Mouse (Mus musculus) retina, postnatal 7 days (tissue): Measurements from ENCODE around the gene Efs.
"Not testable (repeated sequence)": the region's sequence is repeated elsewhere in the genome, so short reads cannot be mapped to it uniquely, and the experiment has no call there.

Experiments
- DNase-seq: peaks from one replicate; pipeline ENCODE4 v3.0.0-alpha.2; 2012; ENCODE audit warnings: low read depth, low spot score

The Efs gene

GRCm38 (mm10) chr14:54925349-54926342, at the start of gene Efs:
TSS of gene Efs (minus strand) at chr14:54926126.
- DNase-seq = no peak

- no peak for DNase-seq
These were observed 48.3 kb upstream of the Efs start for GRCm38 (mm10) chr14:54974068-54974791.

- not testable (repeated sequence) for DNase-seq
These were observed 46.9 kb upstream of the Efs start for GRCm38 (mm10) chr14:54972786-54973185.

- DNase-seq = no peak
These were observed 42.4 kb upstream of the Efs start for GRCm38 (mm10) chr14:54968344-54968743.

GRCm38 (mm10) chr14:54967874-54968273, 41.9 kb upstream of the Efs start:
- DNase-seq = no peak

- no peak for DNase-seq
These were observed 40.5 kb upstream of the Efs start, which contains the start of gene Myh6 for GRCm38 (mm10) chr14:54966320-54966977. TSS of gene Myh6 (minus strand) at chr14:54966927.

GRCm38 (mm10) chr14:54965631-54966030, 39.7 kb upstream of the Efs start:
- DNase-seq = no peak

GRCm38 (mm10) chr14:54965044-54965443, 39.1 kb upstream of the Efs start:
- DNase-seq = no peak

- no peak for DNase-seq
These were observed 37.8 kb upstream of the Efs start for GRCm38 (mm10) chr14:54963727-54964126.

- DNase-seq = no peak
These were observed 36.8 kb upstream of the Efs start for GRCm38 (mm10) chr14:54962714-54963113.

- no peak for DNase-seq
These were observed 35.6 kb upstream of the Efs start for GRCm38 (mm10) chr14:54961487-54961886.

GRCm38 (mm10) chr14:54960769-54961168, 34.8 kb upstream of the Efs start:
- DNase-seq = no peak

- DNase-seq = not testable (repeated sequence)
These were observed 34.1 kb upstream of the Efs start for GRCm38 (mm10) chr14:54959853-54960613.

GRCm38 (mm10) chr14:54959197-54959596, 33.3 kb upstream of the Efs start:
- no peak for DNase-seq

- no peak for DNase-seq
These were observed 32.6 kb upstream of the Efs start for GRCm38 (mm10) chr14:54958503-54958902.

GRCm38 (mm10) chr14:54956533-54956932, 30.6 kb upstream of the Efs start:
- DNase-seq = no peak

GRCm38 (mm10) chr14:54955481-54955880, 29.6 kb upstream of the Efs start:
- DNase-seq = no peak

- no peak for DNase-seq
These were observed 28.5 kb upstream of the Efs start for GRCm38 (mm10) chr14:54954474-54954873.

- DNase-seq = no peak
These were observed 27.8 kb upstream of the Efs start for GRCm38 (mm10) chr14:54953664-54954206.

GRCm38 (mm10) chr14:54951587-54951986, 25.7 kb upstream of the Efs start:
- DNase-seq = no peak

- DNase-seq = no peak
These were observed 24.6 kb upstream of the Efs start for GRCm38 (mm10) chr14:54950493-54950892.
